Mouse (Mus musculus): ENCODE data around the gene Insr. TPM values are rescaled to one million over a fixed set of nuclear protein-coding genes. Genes with fewer than 3 reads are reported as not detected.

Gene Insr
- total RNA-seq, 2 experiments from 2014 or later = 54.4 to 63.5 TPM

DNA sequence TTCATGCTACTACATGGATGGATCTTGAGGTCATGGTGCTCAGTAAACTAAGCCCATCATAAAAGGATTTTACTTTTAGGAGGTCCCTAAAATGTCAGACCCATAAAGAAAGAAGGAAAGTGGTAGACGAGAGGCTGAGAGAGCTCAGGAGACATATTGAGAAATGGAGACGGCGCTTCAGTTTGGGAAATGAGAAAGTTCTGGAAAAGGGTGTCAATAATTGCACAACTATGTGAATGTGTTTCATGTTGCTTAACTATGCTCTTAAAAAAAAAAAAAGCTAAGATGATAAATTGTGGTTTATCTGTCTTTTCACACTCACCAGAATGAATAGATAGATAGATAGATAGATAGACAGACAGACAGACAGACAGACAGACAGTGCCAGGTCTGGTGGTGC, 38.7 kb downstream of the Insr start:
- peak overlapping the region; percentile 6; the same call in 1 of the 2 replicates for H3K27ac ChIP-seq
- no peak overlapping the region for H3K4me3 ChIP-seq
- intact Hi-C loops (cut with DNase I) = no loop called here
- DNase-seq = no peak
- TF ChIP-seq CTCF (IDR thresholded peaks at IDR 0.05) = no peak

DNA sequence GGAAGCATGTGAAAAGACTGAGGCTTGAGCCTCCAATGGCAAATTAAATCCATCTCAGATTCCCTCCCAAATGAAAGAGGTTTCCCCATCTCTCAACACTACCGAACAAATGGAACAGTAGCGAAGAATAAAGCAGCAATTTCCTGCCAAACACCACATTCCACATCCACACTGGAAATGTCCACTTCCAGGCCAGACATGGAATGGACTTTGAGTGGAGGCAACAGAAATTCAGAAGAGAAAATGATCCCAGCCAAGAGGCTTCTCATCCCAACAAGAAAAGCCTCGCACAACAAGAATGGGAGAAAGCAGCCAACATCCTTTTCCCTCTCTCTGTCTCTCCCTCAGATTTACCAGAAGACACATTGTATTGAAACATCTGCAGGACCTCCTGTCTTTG, 39.8 kb downstream of the Insr start:
- intact Hi-C loops (cut with DNase I) = loop anchor here (5.0 kb wide), 1 partner anchor 38 kb away; the partner anchor contains the start of gene Insr
- peak overlapping the region; percentile 6; the same call in 1 of the 2 replicates for H3K27ac ChIP-seq
- DNase-seq = no peak
- H3K4me3 ChIP-seq = no peak overlapping the region
- TF ChIP-seq CTCF (IDR thresholded peaks at IDR 0.05) = no peak

DNA sequence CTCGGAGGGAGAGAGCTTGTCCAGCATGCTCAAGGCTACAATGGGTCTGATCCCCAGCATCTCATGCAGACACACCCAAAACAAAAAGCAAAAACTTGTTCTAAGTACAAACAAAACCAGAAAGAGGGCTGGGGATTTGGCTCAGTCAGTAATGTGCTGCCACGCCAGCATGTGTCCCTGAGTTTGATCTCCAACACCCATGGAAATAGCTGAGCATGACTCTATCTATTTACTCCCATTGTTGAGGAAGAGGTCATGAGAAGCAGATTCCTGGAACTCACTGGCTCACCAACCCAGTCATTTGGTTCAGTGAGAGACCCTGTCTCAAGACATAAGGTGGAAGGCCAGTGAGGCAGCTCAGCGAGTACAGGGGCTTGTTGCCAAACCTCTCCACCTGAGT, 40.6 kb downstream of the Insr start:
- intact Hi-C loops (cut with DNase I) = loop anchor here (5.0 kb wide), 1 partner anchor 39 kb away; the partner anchor contains the start of gene Insr
- Histone ChIP-seq H3K27ac (peak overlapping the region; percentile 84; the same call in 1 of the 2 replicates), H3K4me3 (no peak overlapping the region)
- no peak for DNase-seq
- TF ChIP-seq CTCF (IDR thresholded peaks at IDR 0.05) = no peak

DNA sequence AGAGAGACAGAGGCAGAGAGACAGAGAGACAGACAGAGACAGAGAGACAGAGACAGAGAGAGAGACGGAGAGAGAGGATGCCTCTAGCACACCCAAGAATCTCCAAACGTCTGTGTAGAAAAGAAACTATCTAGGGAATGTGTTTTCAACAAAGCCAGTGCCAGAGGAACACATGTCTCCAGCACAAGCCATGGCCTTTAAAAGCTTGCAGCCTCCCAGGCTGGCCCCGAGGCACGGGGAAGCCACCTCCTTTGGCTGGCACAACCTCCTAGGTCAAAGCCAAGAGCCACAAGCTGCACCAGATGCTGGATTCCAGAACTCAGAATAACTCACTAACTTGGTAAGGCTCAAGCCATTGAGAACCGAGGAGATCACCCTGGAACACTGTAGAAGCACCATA, 42.1 kb downstream of the Insr start:
- TF ChIP-seq CTCF (IDR thresholded peaks at IDR 0.05) = no peak
- intact Hi-C loops (cut with DNase I) = loop anchor here (5.0 kb wide), 1 partner anchor 40 kb away; the partner anchor contains the start of gene Insr
- H3K4me3 ChIP-seq = no peak overlapping the region; the same call in 1 of the 2 replicates
- peak; percentile 82 for DNase-seq
- H3K27ac ChIP-seq = peak overlapping the region; percentile 84

DNA sequence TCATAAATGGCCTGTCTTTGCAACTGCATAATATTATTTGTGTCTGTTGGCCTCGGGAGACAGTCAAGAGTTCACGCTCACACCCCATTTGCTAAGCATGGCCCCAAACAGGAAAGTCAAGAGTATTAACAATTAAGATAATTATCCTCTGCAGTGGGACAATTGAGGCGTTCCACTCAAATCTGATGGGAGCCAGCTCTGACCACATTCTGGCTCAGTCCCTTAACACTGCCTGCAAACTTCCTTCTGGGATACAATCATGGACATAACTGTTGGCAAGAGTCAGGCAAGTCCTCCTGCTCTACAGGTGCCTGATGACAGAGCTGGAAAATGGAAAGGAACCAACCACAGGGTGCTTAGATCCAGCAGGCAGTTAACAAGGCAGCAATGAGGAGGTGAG, 43.1 kb downstream of the Insr start:
- Histone ChIP-seq H3K4me3 (no peak overlapping the region), H3K27ac (peak overlapping the region; percentile 84)
- TF ChIP-seq CTCF (IDR thresholded peaks at IDR 0.05) = no peak
- intact Hi-C loops (cut with DNase I) = loop anchor here (5.0 kb wide), 1 partner anchor 41 kb away; the partner anchor contains the start of gene Insr
- no peak for DNase-seq

DNA sequence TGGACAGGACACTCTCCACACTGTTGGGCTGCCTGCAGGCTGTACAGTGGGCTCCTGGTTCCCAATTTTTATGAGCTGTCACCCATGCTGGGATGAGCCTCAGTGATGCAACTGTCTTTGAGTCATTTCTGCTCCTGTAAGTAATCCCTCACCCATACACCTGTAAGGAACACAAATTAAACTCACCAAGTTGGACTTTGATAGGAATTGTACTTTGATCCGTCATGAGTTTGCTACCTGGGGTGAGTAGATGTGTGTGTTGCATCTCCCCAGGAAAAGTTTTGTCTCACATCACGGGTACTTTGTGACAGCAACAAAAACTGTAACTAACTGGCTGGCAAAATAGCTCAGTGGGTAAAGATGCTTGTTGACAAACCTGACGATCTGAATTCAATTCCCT, 44.8 kb downstream of the Insr start:
- intact Hi-C loops (cut with DNase I) = no loop called here
- TF ChIP-seq CTCF (IDR thresholded peaks at IDR 0.05) = no peak
- DNase-seq = no peak
- Histone ChIP-seq H3K4me3 (no peak overlapping the region), H3K27ac (peak overlapping the region; percentile 17; the same call in 1 of the 2 replicates)

DNA sequence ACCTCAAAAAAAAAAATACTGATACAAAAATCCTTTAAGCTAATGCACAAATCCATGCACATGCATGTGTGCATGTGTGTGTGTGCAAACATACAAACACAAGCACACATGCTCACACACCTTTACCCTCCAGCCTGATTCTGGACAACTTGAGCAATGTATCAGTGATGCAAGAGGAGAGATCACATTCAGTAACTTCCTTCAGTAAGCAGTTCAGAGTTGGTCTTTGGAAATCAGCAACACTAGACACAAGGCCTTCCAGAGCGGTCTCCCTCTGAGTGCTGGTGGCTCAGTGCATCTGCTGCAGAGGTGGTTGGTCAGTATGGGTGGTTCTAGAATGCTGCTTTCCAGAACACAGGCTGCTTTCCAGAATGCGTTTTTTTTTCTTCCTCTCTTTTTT, 46.8 kb downstream of the Insr start:
- DNase-seq = no peak
- no peak overlapping the region for H3K4me3 ChIP-seq
- no peak overlapping the region for H3K27ac ChIP-seq
- intact Hi-C loops (cut with DNase I) = no loop called here
- TF ChIP-seq CTCF (IDR thresholded peaks at IDR 0.05) = no peak

DNA sequence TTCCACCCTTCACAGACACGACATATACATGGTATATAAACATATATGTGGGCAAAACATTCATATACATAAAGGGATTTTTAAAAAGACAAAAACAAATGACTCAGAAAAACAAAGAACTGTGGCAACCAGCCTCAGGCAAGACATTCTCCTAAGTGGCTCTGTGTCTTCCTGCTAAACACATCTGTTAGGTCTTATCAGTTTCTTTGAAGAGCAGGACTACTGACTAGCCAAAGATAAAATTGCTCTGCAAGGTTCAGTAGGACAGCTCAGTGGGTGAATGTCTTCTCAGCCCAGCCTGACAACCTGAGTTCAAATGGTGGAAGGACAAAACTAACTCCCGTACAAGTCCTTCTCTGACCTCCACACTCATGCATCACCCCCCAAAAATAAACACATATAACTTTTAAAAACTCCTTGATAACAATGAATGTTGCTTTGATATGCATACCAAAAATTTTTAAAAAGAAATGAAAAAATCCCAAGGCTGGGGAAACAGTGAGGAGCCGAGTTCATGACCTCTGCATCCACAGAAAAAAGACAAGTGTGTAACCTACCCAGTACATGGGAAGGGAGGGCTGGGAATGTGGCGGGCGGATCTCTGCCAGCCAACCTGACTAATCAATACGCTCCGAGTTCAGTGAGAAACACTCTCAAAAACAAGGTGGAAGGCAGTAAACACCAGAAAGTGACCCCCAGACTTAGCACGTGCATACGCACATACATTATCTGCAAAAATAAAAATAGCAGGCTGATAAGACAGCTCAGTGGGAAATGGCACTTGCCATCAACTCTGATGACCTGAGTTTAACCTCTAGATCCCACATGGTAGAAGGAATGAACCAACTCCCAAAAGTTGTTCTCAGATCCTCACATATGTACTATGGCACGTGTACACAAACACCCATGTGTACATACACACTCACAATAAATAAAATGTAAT, 49.0 kb downstream of the Insr start:
- no peak overlapping the region for H3K4me3 ChIP-seq
- intact Hi-C loops (cut with DNase I) = no loop called here
- no peak for DNase-seq
- no peak overlapping the region for H3K27ac ChIP-seq
- TF ChIP-seq CTCF (IDR thresholded peaks at IDR 0.05) = no peak

DNA sequence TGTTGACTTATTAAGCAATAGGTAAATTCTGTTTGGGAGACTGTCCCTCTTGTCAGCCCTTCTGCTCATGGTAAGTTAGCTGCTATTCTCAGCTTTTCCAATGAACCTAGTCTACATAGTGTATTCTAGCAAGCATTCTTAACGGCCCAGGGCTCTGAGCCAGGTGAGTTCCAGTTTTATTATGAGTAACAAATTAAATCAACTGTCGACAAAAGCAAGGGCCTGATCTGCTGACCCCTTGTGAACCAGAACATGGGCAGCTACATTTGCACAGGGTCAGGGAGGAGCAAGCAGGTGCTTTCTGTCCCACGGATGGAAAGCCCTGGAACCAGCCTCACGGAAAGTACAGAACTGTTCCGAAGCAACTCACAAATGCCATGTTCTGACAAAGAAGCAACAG, 52.0 kb downstream of the Insr start:
- H3K4me3 ChIP-seq = no peak overlapping the region
- DNase-seq = no peak
- intact Hi-C loops (cut with DNase I) = no loop called here
- no peak overlapping the region for H3K27ac ChIP-seq
- no peak for TF ChIP-seq CTCF (IDR thresholded peaks at IDR 0.05)

DNA sequence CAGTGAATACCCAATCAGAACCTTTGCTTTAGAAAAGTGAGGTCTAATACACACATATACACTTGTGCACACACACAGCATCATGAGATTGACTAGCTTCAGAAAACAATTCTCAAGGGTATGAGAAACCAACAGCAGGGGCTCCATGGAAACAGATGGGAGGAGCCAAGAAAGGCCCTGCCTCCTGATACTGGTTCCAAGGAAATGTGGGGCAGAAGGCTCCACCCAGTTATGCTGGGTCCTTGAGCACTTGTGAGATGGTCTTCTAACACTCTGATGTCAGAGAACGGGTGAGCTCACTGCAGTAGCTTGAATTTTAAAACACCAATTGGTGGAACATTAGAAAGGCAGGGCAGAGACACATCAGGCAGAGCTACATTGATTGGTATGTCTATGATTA, 53.7 kb downstream of the Insr start:
- H3K27ac ChIP-seq = peak overlapping the region; percentile 41
- DNase-seq = no peak
- H3K4me3 ChIP-seq = no peak overlapping the region
- TF ChIP-seq CTCF (IDR thresholded peaks at IDR 0.05) = no peak
- intact Hi-C loops (cut with DNase I) = no loop called here

DNA sequence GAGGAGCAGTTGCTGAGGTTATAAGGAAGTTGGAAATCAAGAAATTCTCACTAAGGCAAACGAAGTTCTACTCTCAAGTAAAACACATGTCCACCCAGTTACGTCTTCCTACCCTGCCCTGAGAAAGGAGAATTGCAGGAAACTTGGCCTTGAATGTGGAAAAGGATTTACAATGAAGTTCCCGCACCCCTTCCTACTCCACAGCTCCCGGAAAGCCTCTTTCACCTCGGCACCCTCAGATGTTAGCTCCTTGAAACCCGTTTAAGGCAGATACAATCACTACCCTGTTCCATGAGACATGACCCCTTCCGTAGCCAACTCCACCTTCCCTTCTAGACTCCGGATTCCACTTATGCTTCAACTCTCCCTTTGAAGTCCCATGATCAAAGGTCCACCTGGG, 54.2 kb downstream of the Insr start:
- DNase-seq = no peak

DNA sequence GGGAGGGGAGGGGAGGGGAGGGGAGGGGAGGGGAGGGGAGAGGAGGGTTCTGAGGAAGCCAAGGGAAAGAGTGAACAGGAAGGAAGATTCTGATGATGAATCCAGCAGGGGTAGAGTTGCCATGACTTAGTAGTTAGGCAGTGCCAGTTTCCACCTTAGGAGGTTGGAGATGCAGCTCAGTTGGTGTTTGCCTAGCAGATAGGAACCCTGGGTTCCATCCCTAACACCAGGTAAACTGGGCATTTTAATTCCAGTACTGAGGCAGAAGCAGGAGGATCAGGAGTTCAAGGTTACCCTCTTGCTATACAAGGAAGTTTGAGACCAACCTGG, 56.8 kb downstream of the Insr start:
- intact Hi-C loops (cut with DNase I) = loop anchor here (5.0 kb wide), 1 partner anchor 35 kb away; no protein-coding TSS in a partner anchor
- H3K27ac ChIP-seq = no peak overlapping the region
- TF ChIP-seq CTCF (IDR thresholded peaks at IDR 0.05) = no peak
- DNase-seq = no peak
- no peak overlapping the region for H3K4me3 ChIP-seq

More for the DNA sequence above, 54.2 kb downstream of the Insr start:
- intact Hi-C loops (cut with DNase I) = no loop called here
- Histone ChIP-seq H3K4me3 (no peak overlapping the region), H3K27ac (peak overlapping the region; percentile 53)
- TF ChIP-seq CTCF (IDR thresholded peaks at IDR 0.05) = no peak

DNA sequence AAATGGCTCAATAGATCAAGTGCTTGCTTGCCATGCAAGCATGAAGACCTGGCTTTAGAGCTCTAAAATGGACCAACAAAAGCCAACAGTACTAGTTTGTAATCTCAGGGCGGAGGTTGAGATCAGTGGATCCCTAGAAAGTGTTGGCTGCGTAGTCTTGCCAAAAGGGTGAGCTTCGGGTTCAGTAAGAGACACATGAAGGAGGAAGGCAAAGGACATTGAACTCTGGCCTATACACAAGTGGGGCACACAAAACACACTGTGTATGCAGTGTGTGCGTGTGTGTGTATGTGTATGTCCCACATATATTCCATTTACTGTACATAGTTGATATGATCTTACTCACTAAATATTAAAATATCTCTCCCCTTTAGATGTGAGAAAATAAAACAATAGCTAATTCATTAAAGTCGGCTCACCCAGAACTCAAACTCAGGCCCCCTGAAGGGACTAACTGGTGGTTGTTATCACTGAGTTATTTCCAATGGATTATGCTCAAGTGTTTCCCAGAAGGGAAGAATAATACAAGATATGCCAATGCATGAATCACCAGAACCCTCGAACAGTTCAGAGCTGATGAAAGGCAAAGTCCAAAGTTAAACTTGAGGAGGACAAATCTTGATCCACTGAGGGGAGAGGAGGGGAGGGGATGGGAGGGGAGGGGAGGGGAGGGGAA, 57.3 kb downstream of the Insr start:
- DNase-seq = no peak

More for the DNA sequence above, 57.3 kb downstream of the Insr start:
- intact Hi-C loops (cut with DNase I) = loop anchor here (1.0 to 5.0 kb wide), 2 partner anchors 35 to 57 kb away; partner anchors contain the start of gene Insr
- Histone ChIP-seq H3K4me3 (peak overlapping the region; percentile 84), H3K27ac (peak overlapping the region; percentile 87)
- TF ChIP-seq CTCF (IDR thresholded peaks at IDR 0.05) = no peak

All from gastrocnemius, adult 2 months (tissue).